Mouse (Mus musculus) G1E (cell line): Measurements from ENCODE around the gene Ccdc9b. TPM values are rescaled to one million over a fixed set of nuclear protein-coding genes. Genes with fewer than 3 reads are reported as not detected.
A peak's percentile ranks its signal among the peaks of the same experiment; 100 is the strongest.

Experiments used
- ATAC-seq: 2 replicates; pipeline ENCODE4 v1.8.0; 2016; ENCODE audit warnings: mild to moderate bottlenecking; ENCODE audit not compliant: insufficient number of reproducible peaks, poor library complexity, low FRiP score, severe bottlenecking; ENCODE audit errors: extremely low read depth
- DNase-seq: peaks from one replicate; pipeline ENCODE4 v3.0.0; 2012; ENCODE audit warnings: low spot score
- H3K27me3 ChIP-seq: 2 replicates; pipeline ENCODE4 v1.6.1; 2012; ENCODE audit warnings: mild to moderate bottlenecking, low read length, inconsistent platforms; ENCODE audit not compliant: insufficient read depth
- H3K36me3 ChIP-seq: replicated peaks from 2 replicates; pipeline ENCODE3; 2012; ENCODE audit warnings: mild to moderate bottlenecking, inconsistent platforms
- H3K4me1 ChIP-seq: 2 replicates; pipeline ENCODE4 v1.6.1; 2012; ENCODE audit warnings: low read depth, low read length, inconsistent platforms, mixed read lengths; ENCODE audit not compliant: insufficient read depth
- H3K4me3 ChIP-seq: 2 replicates; pipeline ENCODE4 v1.5.1; 2012; ENCODE audit warnings: low read depth, mild to moderate bottlenecking, inconsistent platforms, low read length, moderate library complexity, mixed read lengths
- H3K9me3 ChIP-seq: replicated peaks from 2 replicates; pipeline ENCODE4 v1.6.1; 2012; ENCODE audit warnings: inconsistent platforms
- CTCF ChIP-seq: IDR thresholded peaks from 2 replicates; pipeline ENCODE4 v1.5.1; 2012; ENCODE audit warnings: low read depth, low read length, inconsistent platforms, mixed read lengths
- GATA1 ChIP-seq: IDR thresholded peaks from 2 replicates; pipeline ENCODE4 v1.6.1; 2012; ENCODE audit warnings: borderline replicate concordance, low read length, inconsistent platforms, mixed read lengths
- GATA2 ChIP-seq: IDR thresholded peaks from 2 replicates; pipeline ENCODE4 v1.6.1; 2012; ENCODE audit warnings: low read depth, low read length, inconsistent platforms, borderline replicate concordance
- POLR2AphosphoS5 ChIP-seq: IDR thresholded peaks from 2 replicates; pipeline ENCODE4 v1.6.1; 2012; ENCODE audit warnings: low read depth, low read length, inconsistent platforms; ENCODE audit not compliant: insufficient replicate concordance
- TAL1 ChIP-seq: conservative IDR thresholded peaks from 2 replicates; pipeline ENCODE4 v1.6.1; 2012; ENCODE audit warnings: low read depth, low read length, inconsistent platforms, mixed read lengths
- polyA plus RNA-seq: library from polyadenylated mRNA; stranded (reverse); fragments of >175 nt; gene quantifications from 2 replicates; pipeline ENCODE4 v1.2.3, GENCODE M21; 2012
- total RNA-seq, 2 experiments: library from RNA; stranded (forward) in 1 of 2; stranded (reverse) in 1 of 2; fragments of 200-1000 nt in 1 of 2; fragments of >200 nt in 1 of 2; fragmentation: Nextera tagmentation in 1 of 2; gene quantifications; 2 replicates each; pipeline ENCODE4 v1.2.3; 2014 to 2017

The Ccdc9b gene
- total and polyA plus RNA-seq, 3 experiments, result 0.05 TPM; not detected in 2

GRCm38 (mm10) chr2:118779504-118780480, 17.3 kb upstream of the Ccdc9b start, which contains the start of gene Disp2:
Disp2 (plus strand) TSS chr2:118779719.
- peaks cover 37% of the 10 kb centered on the region for H3K27me3 ChIP-seq
- H3K9me3 ChIP-seq, result no peaks in the 10 kb centered on the region
- DNase-seq, result peak; percentile 65
- no peak for TF ChIP-seq GATA2
- no peak for TF ChIP-seq GATA1
- no peak for TF ChIP-seq CTCF
- TF ChIP-seq TAL1, result no peak
- no peak for TF ChIP-seq POLR2AphosphoS5
- no peak within 1 kb of the TSS for H3K4me3 ChIP-seq
- H3K4me1 ChIP-seq, result peaks cover 15% of the 10 kb centered on the region
- no peaks in the 10 kb centered on the region for H3K36me3 ChIP-seq
- peak; percentile 40; the same call in 1 of the 2 replicates for ATAC-seq

- no peak for TF ChIP-seq TAL1
- Histone ChIP-seq H3K4me3 (no peak overlapping the region), H3K36me3 (no peaks in the 10 kb centered on the region), H3K9me3 (no peaks in the 10 kb centered on the region), H3K27me3 (peaks cover 34% of the 10 kb centered on the region), H3K4me1 (peaks cover 15% of the 10 kb centered on the region)
- DNase-seq, result no peak
- ATAC-seq, result no peak
These were observed 16.6 kb upstream of the Ccdc9b start for GRCm38 (mm10) chr2:118779065-118779464.

GRCm38 (mm10) chr2:118778418-118778817, 16.0 kb upstream of the Ccdc9b start:
- H3K27me3 ChIP-seq, result peaks cover 34% of the 10 kb centered on the region

GRCm38 (mm10) chr2:118776295-118776694, 13.8 kb upstream of the Ccdc9b start:
- H3K4me3 ChIP-seq, result no peak overlapping the region
- no peak for ATAC-seq
- no peaks in the 10 kb centered on the region for H3K9me3 ChIP-seq
- H3K27me3 ChIP-seq, result peaks cover 44% of the 10 kb centered on the region
- no peaks in the 10 kb centered on the region for H3K36me3 ChIP-seq
- DNase-seq, result no peak
- no peak for TF ChIP-seq GATA1
- TF ChIP-seq TAL1, result no peak
- no peak for TF ChIP-seq POLR2AphosphoS5
- TF ChIP-seq GATA2, result no peak
- no peak for TF ChIP-seq CTCF
- peaks cover 10% of the 10 kb centered on the region for H3K4me1 ChIP-seq

More at GRCm38 (mm10) chr2:118778418-118778817, 16.0 kb upstream of the Ccdc9b start:
- Histone ChIP-seq H3K9me3 (no peaks in the 10 kb centered on the region), H3K36me3 (no peaks in the 10 kb centered on the region), H3K4me3 (no peak overlapping the region), H3K4me1 (peaks cover 15% of the 10 kb centered on the region)
- ATAC-seq (no peak), DNase-seq (no peak)
- no peak for TF ChIP-seq CTCF
- TF ChIP-seq POLR2AphosphoS5, result no peak
- TF ChIP-seq GATA2, result no peak
- TF ChIP-seq GATA1, result no peak
- no peak for TF ChIP-seq TAL1

DNA sequence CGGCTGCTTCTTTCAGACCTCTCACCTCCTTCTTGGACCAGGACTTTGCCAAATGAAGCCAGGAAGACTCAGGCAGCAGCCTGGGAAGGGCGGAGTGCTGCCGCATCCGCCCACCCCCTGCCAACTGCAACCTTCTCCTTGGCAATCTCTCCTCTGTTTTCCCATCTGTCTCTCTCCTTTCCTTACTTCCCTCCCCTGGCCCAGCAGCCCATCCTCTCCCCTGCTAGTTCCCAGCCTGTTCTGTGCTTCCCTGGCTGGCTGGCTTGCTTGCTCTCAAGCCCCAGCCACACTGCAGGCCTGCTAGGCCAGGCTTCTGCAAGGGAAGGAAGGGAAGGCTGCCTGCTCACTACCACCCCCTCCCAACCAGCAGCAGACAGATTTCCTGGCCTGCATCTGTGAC, 13.4 kb upstream of the Ccdc9b start:
- H3K4me3 ChIP-seq, result no peak overlapping the region
- peaks cover 45% of the 10 kb centered on the region for H3K27me3 ChIP-seq
- DNase-seq, result no peak
- no peaks in the 10 kb centered on the region for H3K36me3 ChIP-seq
- no peaks in the 10 kb centered on the region for H3K9me3 ChIP-seq
- ATAC-seq, result no peak
- TF ChIP-seq TAL1, result no peak
- no peak for TF ChIP-seq GATA1
- TF ChIP-seq CTCF, result no peak
- no peak for TF ChIP-seq POLR2AphosphoS5
- TF ChIP-seq GATA2, result no peak
- peaks cover 10% of the 10 kb centered on the region for H3K4me1 ChIP-seq

- Histone ChIP-seq H3K27me3 (peaks cover 44% of the 10 kb centered on the region), H3K9me3 (no peaks in the 10 kb centered on the region)
- no peak for ATAC-seq
These were observed 12.9 kb upstream of the Ccdc9b start for GRCm38 (mm10) chr2:118775396-118775795.

More at GRCm38 (mm10) chr2:118775396-118775795, 12.9 kb upstream of the Ccdc9b start:
- no peak overlapping the region for H3K4me3 ChIP-seq
- no peak for DNase-seq
- peaks cover 10% of the 10 kb centered on the region for H3K4me1 ChIP-seq
- no peak for TF ChIP-seq POLR2AphosphoS5
- no peak for TF ChIP-seq TAL1
- TF ChIP-seq GATA1, result no peak
- no peak for TF ChIP-seq CTCF
- TF ChIP-seq GATA2, result no peak
- no peaks in the 10 kb centered on the region for H3K36me3 ChIP-seq
